Mouse (Mus musculus) lung, postnatal 10 days (tissue): ENCODE measurements around the gene Plcb4.

ENCODE experiments used
- DNase-seq: peaks from one replicate; pipeline ENCODE4 v3.0.0; 2021

Gene Plcb4

GRCm38 (mm10) chr2:135658486-135659390 is at the start of gene Plcb4:
Gene Plcb4 (plus strand): TSS chr2:135659011.
- peak; percentile 90 for DNase-seq

- DNase-seq = no peak
Measured at GRCm38 (mm10) chr2:135614651-135615261, 44.1 kb upstream of the Plcb4 start.

- no peak for DNase-seq
Measured at GRCm38 (mm10) chr2:135616090-135616489, 42.7 kb upstream of the Plcb4 start.

- no peak for DNase-seq
Measured at GRCm38 (mm10) chr2:135618551-135618950, 40.3 kb upstream of the Plcb4 start.

GRCm38 (mm10) chr2:135619956-135620355 is 38.9 kb upstream of the Plcb4 start:
- no peak for DNase-seq

GRCm38 (mm10) chr2:135627821-135628220 is 31.0 kb upstream of the Plcb4 start:
- DNase-seq = no peak

- DNase-seq = no peak
Measured at GRCm38 (mm10) chr2:135637227-135637626, 21.6 kb upstream of the Plcb4 start.

- no peak for DNase-seq
Measured at GRCm38 (mm10) chr2:135641002-135641401, 17.8 kb upstream of the Plcb4 start.

- peak; percentile 36 for DNase-seq
Measured at GRCm38 (mm10) chr2:135641636-135642035, 17.2 kb upstream of the Plcb4 start.

- no peak for DNase-seq
Measured at GRCm38 (mm10) chr2:135646226-135646625, 12.6 kb upstream of the Plcb4 start.

GRCm38 (mm10) chr2:135646654-135647053 is 12.2 kb upstream of the Plcb4 start:
- no peak for DNase-seq

GRCm38 (mm10) chr2:135647985-135648384 is 10.8 kb upstream of the Plcb4 start:
- DNase-seq = no peak

GRCm38 (mm10) chr2:135650885-135651284 is 7.9 kb upstream of the Plcb4 start:
- DNase-seq = no peak

GRCm38 (mm10) chr2:135652040-135652439 is 6.8 kb upstream of the Plcb4 start:
- DNase-seq = no peak

GRCm38 (mm10) chr2:135652451-135652850 is 6.4 kb upstream of the Plcb4 start:
- DNase-seq = no peak

- DNase-seq = no peak
Measured at GRCm38 (mm10) chr2:135655948-135656347, 2.9 kb upstream of the Plcb4 start.

- DNase-seq = no peak
Measured at GRCm38 (mm10) chr2:135656586-135656985, 2.2 kb upstream of the Plcb4 start.

GRCm38 (mm10) chr2:135659391-135660180 is 775 bp downstream of the Plcb4 start:
- DNase-seq = peak; percentile 59

- no peak for DNase-seq
Measured at GRCm38 (mm10) chr2:135660816-135661215, 2.0 kb downstream of the Plcb4 start.

GRCm38 (mm10) chr2:135663785-135664184 is 5.0 kb downstream of the Plcb4 start:
- DNase-seq = no peak

- no peak for DNase-seq
Measured at GRCm38 (mm10) chr2:135667496-135667895, 8.7 kb downstream of the Plcb4 start.

GRCm38 (mm10) chr2:135672459-135673104 is 13.8 kb downstream of the Plcb4 start:
- DNase-seq = no peak

- no peak for DNase-seq
Measured at GRCm38 (mm10) chr2:135673649-135674048, 14.8 kb downstream of the Plcb4 start.
